Mouse (Mus musculus) mouse embryonic stem cell (cell line): Measurements from ENCODE around the gene Utp3.

Experiments
- in situ Hi-C, 2 experiments: fragments of 300-500 bp; cut with MboI; formaldehyde crosslinking; loops; 1 replicate in 1 of 2; 3 replicates in 1 of 2; pipeline ENCODE4 v1.14.3; 2019 to 2020; ENCODE audit warnings: low sequenced_read_pairs in 2 of 2, low pct_unique_long_range_greater_than_20kb in 1 of 2, mixed read lengths in 1 of 2; ENCODE audit not compliant: unreplicated experiment in 1 of 2

The Utp3 gene

GRCm38 (mm10) chr5:88565148-88566033 lies 11.1 kb downstream of the Utp3 start:
- in situ Hi-C loops = no loop called here

- in situ Hi-C loops = no loop called here
Observed at GRCm38 (mm10) chr5:88566034-88566841, 12.0 kb downstream of the Utp3 start.

GRCm38 (mm10) chr5:88569541-88569940 lies 15.3 kb downstream of the Utp3 start:
- in situ Hi-C loops = no loop called here

GRCm38 (mm10) chr5:88574829-88575228 lies 20.6 kb downstream of the Utp3 start:
- in situ Hi-C loops = no loop called here

- in situ Hi-C loops = no loop called here
Observed at GRCm38 (mm10) chr5:88575506-88576338, 21.5 kb downstream of the Utp3 start.

- in situ Hi-C loops = no loop called here
Observed at GRCm38 (mm10) chr5:88580681-88581080, 26.4 kb downstream of the Utp3 start.

- in situ Hi-C loops = no loop called here
Observed at GRCm38 (mm10) chr5:88581343-88581742, 27.1 kb downstream of the Utp3 start.

GRCm38 (mm10) chr5:88583271-88584031 lies 29.2 kb downstream of the Utp3 start:
- in situ Hi-C loops = no loop called here

- in situ Hi-C loops = no loop called here
Observed at GRCm38 (mm10) chr5:88584061-88584460, 29.8 kb downstream of the Utp3 start.

GRCm38 (mm10) chr5:88586407-88587174 lies 32.3 kb downstream of the Utp3 start:
- in situ Hi-C loops = no loop called here

- in situ Hi-C loops = no loop called here
Observed at GRCm38 (mm10) chr5:88587211-88587934, 33.1 kb downstream of the Utp3 start.

GRCm38 (mm10) chr5:88588481-88588880 lies 34.2 kb downstream of the Utp3 start:
- in situ Hi-C loops = no loop called here

GRCm38 (mm10) chr5:88593421-88594172 lies 39.3 kb downstream of the Utp3 start:
- in situ Hi-C loops = no loop called here

- in situ Hi-C loops = no loop called here
Observed at GRCm38 (mm10) chr5:88594173-88594569, 39.9 kb downstream of the Utp3 start.

GRCm38 (mm10) chr5:88595537-88596455 lies 41.5 kb downstream of the Utp3 start:
- in situ Hi-C loops = no loop called here
